In genomic region chr6:108910330-108910729, GRCm38 (mm10) we compare ENCODE assay signal across 25 mouse cellular contexts.
"Had no signal": no experiment of that assay in that cellular context is flagged by ENCODE, and none has a peak within 500 bp of the region (broad histone marks: within the 10 kb centered on the region; RNA-seq: fewer than 3 reads in every experiment).

No protein-coding gene starts in this region.

- H3K27ac ChIP-seq: heart, embryonic 10.5 days; hindbrain, embryonic 10.5 days; hindbrain, embryonic 12.5 days; hindbrain, embryonic 14.5 days; kidney, embryonic 15.5 days; kidney, postnatal 0 days; layer of hippocampus, adult 2 months; limb, embryonic 13.5 days; limb, embryonic 15.5 days; liver, embryonic 12.5 days; liver, embryonic 14.5 days had no signal

- H3K4me1 ChIP-seq: heart, embryonic 10.5 days; heart, embryonic 12.5 days; hindbrain, embryonic 10.5 days; hindbrain, embryonic 12.5 days; kidney, embryonic 15.5 days; limb, embryonic 13.5 days; limb, embryonic 15.5 days; liver, embryonic 12.5 days had no signal

- H3K4me3 ChIP-seq: heart, embryonic 10.5 days; heart, embryonic 12.5 days; hindbrain, embryonic 10.5 days; hindbrain, embryonic 12.5 days; kidney, embryonic 15.5 days; layer of hippocampus, adult 2 months; limb, embryonic 13.5 days; limb, embryonic 15.5 days; liver, embryonic 12.5 days had no signal

- H3K27me3 ChIP-seq: heart, embryonic 12.5 days; hindbrain, embryonic 12.5 days; kidney, embryonic 15.5 days; limb, embryonic 13.5 days; limb, embryonic 15.5 days; liver, embryonic 12.5 days had no signal

- H3K36me3 ChIP-seq: heart, embryonic 10.5 days; heart, embryonic 12.5 days; hindbrain, embryonic 10.5 days; hindbrain, embryonic 12.5 days; kidney, embryonic 15.5 days; limb, embryonic 13.5 days; limb, embryonic 15.5 days; liver, embryonic 12.5 days had no signal

- DNase-seq: gastrocnemius, postnatal 14 days; gastrocnemius, postnatal 36 days; heart, adult 18-20 months; heart, postnatal 10 days; heart, postnatal 4 days; kidney, adult 11 months; kidney, adult 2 months; kidney, adult 9 months; kidney, postnatal 14 days; kidney, postnatal 36 days; left cerebral cortex, postnatal 4 days had no signal

- H3K9ac ChIP-seq: heart, embryonic 12.5 days; hindbrain, embryonic 12.5 days; hindbrain, embryonic 14.5 days; kidney, embryonic 15.5 days; limb, embryonic 13.5 days; limb, embryonic 15.5 days; liver, embryonic 12.5 days; liver, embryonic 14.5 days had no signal

- H3K9me3 ChIP-seq: heart, embryonic 10.5 days; heart, embryonic 12.5 days; hindbrain, embryonic 10.5 days; hindbrain, embryonic 12.5 days; kidney, embryonic 15.5 days; limb, embryonic 13.5 days; limb, embryonic 15.5 days; liver, embryonic 12.5 days had no signal

- ATAC-seq: hindbrain, embryonic 16.5 days; intestine, embryonic 16.5 days; liver, embryonic 12.5 days had no signal

- H3K4me2 ChIP-seq: heart, embryonic 12.5 days; hindbrain, embryonic 12.5 days; hindbrain, embryonic 14.5 days; kidney, embryonic 15.5 days; limb, embryonic 13.5 days; limb, embryonic 15.5 days; liver, embryonic 12.5 days had no signal
